Mouse (Mus musculus): ENCODE data around the gene Slc15a1. TPM values are rescaled to one million over a fixed set of nuclear protein-coding genes. Genes with fewer than 3 reads are reported as not detected.
A peak's percentile ranks its signal among the peaks of the same experiment; 100 is the strongest.

Slc15a1 gene
- total RNA-seq, 1 experiment from 2014 or later: not detected

DNA sequence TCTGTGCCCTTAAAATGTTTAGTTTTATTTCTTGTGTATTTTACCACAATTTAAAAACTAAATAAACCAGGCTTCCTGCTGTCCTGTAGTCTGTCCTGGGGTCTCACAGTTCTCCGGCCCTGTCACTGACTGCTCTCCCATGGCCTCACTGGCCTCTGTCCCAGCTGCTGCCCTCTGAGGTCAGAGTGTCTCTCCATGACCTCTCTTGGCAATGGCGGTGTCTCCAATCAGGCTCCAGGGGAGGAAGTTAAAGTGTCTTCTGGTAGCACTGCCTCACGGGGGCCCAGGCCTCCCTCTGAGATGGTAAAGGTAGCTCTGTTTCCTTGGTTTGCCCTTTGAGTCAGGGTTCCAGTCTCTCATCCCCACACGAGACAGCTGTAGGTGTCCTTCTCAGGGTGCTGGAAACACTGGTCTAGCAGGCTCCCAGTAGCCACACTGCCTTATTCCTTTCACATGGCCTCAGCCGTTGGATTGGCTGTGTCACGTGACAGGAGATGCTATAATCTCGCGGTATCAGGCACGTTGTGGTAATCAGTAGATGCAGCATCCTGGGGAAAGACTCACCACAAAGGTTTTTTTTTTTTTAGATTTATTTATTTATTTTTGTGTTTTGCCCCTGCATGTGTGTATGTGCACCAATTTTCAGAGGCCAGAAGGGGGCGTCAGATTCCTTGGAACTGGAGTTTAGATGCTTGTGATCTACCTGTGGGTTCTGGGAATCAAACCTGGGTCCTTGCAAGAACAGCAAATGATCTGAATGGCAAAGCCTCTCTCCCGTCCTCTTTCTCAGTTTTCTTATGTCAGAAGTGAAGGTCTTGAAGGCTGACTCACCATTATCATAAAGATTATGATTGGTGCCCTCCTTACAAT is 48.4 kb downstream of the Slc15a1 start:
- ATAC-seq (replicated peaks; ENCODE audit: insufficient number of reproducible peaks, low FRiP score, low TSS enrichment, poor library complexity, severe bottlenecking): no peak

- no peak for ATAC-seq (replicated peaks; ENCODE audit: insufficient number of reproducible peaks, low FRiP score, low TSS enrichment, poor library complexity, severe bottlenecking)
Observed at GRCm38 (mm10) chr14:121455976-121456375, 49.1 kb downstream of the Slc15a1 start.

GRCm38 (mm10) chr14:121455527-121455926 is 49.5 kb downstream of the Slc15a1 start:
- peak; percentile 57; the same call in 1 of the 2 replicates for ATAC-seq (replicated peaks; ENCODE audit: insufficient number of reproducible peaks, low FRiP score, low TSS enrichment, poor library complexity, severe bottlenecking)

- ATAC-seq (replicated peaks; ENCODE audit: insufficient number of reproducible peaks, low FRiP score, low TSS enrichment, poor library complexity, severe bottlenecking): no peak
Observed at GRCm38 (mm10) chr14:121453130-121453529, 51.9 kb downstream of the Slc15a1 start.

- ATAC-seq (replicated peaks; ENCODE audit: insufficient number of reproducible peaks, low FRiP score, low TSS enrichment, poor library complexity, severe bottlenecking): no peak
Observed at GRCm38 (mm10) chr14:121452227-121452626, 52.8 kb downstream of the Slc15a1 start.

GRCm38 (mm10) chr14:121451424-121452029 is 53.5 kb downstream of the Slc15a1 start:
- ATAC-seq (replicated peaks; ENCODE audit: insufficient number of reproducible peaks, low FRiP score, low TSS enrichment, poor library complexity, severe bottlenecking): no peak

DNA sequence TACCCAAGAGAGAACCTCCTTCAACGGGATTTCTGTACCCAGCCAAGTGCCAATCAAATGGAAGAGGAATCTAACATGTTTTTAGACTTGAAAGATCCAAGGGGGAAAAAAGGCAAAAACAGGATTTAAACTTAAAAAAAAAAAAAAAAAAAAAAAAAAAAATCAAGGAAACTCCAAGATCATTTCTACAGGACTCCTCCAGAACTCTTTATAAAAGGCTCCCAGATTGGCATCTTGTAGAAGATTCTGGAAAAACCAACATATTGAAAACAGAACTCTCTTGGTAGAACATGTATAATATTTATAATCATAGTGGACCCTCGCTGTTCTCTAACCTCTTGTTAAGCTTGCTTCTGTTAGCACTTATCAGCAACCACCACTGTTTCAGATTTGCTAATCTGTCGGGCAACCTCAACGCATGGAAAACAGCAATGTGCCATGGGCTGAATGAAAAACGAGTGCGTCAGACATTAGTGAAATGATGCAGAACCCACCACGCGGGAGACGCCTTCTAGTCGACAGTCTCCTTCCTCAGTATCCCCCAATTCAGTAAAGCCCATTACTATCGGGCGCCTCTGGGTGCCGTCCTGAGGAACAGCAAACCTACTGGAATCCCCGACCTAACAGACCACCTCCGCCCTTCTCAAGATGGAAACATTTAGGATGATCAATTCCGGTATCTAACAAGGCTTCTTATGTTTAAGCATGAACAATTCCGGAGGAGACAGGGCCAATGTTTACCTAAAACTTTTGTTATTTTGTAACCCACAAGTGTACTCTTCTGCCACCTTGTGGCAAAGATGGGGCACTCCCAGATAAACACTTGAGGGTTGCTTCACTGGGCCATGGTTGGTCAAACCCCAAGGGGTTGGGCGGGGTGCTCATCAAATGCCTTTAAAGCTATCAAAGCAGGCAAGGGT is 54.3 kb downstream of the Slc15a1 start:
- ATAC-seq (replicated peaks; ENCODE audit: insufficient number of reproducible peaks, low FRiP score, low TSS enrichment, poor library complexity, severe bottlenecking): peak; percentile 58; the same call in 1 of the 2 replicates

DNA sequence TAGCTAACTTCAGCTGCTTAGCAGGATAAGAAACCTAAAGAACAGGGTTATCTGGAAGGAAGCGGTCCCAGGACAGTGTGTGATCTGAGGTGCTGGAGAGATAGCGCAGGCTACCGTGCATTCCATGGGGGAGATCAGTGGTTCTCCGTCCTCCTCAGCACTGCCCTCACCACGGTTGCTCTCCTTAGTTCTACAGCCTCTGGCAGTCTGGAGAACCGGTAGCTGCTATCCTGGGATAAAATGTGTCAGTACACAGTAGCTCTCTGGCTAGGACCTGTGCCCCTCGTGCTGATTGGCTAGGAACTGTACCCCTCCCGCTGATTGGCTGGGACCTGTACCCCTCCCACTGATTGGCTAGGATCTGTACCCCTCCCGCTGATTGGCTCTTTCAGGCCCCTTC is 58.1 kb downstream of the Slc15a1 start:
- ATAC-seq (replicated peaks; ENCODE audit: insufficient number of reproducible peaks, low FRiP score, low TSS enrichment, poor library complexity, severe bottlenecking): no peak

- peak; percentile 82 for ATAC-seq (replicated peaks; ENCODE audit: insufficient number of reproducible peaks, low FRiP score, low TSS enrichment, poor library complexity, severe bottlenecking)
Observed at GRCm38 (mm10) chr14:121445194-121445593, 59.9 kb downstream of the Slc15a1 start.

GRCm38 (mm10) chr14:121440807-121441206 is 64.2 kb downstream of the Slc15a1 start:
- no peak for ATAC-seq (replicated peaks; ENCODE audit: insufficient number of reproducible peaks, low FRiP score, low TSS enrichment, poor library complexity, severe bottlenecking)

DNA sequence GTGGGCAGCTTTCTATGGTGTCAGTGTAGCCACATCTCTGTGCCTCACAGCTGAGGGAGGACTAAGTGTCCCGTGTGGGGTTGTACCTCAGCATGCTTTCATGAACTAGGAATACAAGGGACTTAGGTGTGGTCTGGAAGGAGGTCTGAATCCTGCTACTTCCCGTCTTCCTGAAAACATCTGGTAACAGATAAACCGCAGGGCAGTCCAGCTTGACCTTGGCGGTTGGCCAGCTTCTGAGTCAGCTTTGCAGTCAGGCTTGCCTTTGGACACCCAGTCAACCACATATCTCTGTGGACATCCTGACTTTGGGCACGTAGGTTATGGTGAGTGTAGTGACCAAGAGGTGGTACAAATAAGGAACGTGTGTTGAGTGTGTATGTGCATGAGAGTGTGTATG is 68.0 kb downstream of the Slc15a1 start:
- peak; percentile 64 for ATAC-seq (replicated peaks; ENCODE audit: insufficient number of reproducible peaks, low FRiP score, low TSS enrichment, poor library complexity, severe bottlenecking)

DNA sequence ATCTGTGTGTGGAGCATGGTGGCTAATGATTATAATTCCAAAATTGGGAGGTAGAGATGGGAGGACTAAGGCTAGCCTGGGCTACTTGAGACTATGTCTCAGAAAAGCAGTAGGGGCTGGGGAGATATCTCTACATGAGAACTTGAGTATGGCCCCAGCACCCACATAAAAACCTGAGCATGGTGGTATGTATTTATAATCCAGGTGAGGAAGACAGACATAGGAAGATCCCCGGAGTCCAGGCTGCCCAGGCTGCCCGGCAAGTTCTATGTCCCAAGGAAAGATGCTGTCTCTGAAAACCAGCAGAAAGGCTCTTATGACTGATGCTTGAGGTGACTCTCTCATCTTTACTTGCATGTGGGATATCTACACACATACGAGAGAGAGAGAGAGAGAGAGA is 68.6 kb downstream of the Slc15a1 start:
- ATAC-seq (replicated peaks; ENCODE audit: insufficient number of reproducible peaks, low FRiP score, low TSS enrichment, poor library complexity, severe bottlenecking): no peak

DNA sequence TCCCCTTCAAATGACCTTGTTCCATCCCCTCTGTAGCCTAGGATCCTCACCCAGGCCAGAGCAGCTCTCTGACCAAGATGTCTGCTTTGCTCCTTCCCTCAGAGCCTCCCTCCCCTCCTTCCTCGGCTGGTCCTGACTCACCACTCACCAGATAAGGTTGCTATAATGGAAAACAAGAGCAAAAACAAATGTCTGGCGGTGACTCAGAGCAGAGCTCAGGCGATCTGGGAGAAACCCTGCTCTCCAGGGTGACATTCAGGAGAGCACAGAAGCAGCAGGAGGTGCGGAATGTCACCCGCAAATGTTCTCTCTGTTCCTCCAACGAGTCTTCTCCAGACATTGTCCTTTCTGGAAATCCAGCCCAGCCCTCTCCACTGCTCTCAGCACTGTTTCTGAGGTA is 69.3 kb downstream of the Slc15a1 start:
- no peak for ATAC-seq (replicated peaks; ENCODE audit: insufficient number of reproducible peaks, low FRiP score, low TSS enrichment, poor library complexity, severe bottlenecking)

GRCm38 (mm10) chr14:121431261-121431660 is 73.8 kb downstream of the Slc15a1 start:
- ATAC-seq (replicated peaks; ENCODE audit: insufficient number of reproducible peaks, low FRiP score, low TSS enrichment, poor library complexity, severe bottlenecking): no peak

DNA sequence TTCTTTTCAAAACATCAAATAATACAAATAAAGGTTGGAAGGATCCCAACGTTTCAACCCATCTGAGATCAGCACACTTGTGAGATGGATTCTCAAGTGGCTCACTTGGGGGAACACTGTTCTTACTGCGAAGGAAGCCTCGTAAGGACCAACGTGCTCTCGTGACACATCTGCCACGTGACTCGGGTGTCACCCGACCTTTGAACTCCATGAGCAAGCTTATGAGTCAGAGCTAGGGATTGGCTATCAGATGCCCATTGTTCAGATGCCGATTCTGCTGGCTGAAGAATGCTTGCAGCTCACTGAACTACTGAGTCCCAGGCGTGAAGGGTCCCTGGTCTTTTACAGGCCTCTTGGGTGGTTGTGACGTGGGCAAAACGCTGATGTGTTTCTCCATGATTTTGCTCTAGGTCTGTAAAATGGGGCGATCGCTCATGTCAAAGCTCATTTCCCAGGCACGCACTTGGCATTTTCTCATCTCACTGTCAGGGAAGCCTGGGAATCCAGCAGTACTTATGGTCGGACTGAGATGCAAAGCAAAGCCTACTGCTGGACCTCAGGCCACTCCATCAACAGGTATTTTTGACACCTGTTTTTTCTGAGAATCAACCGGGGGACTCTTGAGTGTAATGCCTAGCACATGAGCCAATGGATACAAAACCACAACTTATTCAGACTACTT is 75.1 kb downstream of the Slc15a1 start:
- ATAC-seq (replicated peaks; ENCODE audit: insufficient number of reproducible peaks, low FRiP score, low TSS enrichment, poor library complexity, severe bottlenecking): no peak

DNA sequence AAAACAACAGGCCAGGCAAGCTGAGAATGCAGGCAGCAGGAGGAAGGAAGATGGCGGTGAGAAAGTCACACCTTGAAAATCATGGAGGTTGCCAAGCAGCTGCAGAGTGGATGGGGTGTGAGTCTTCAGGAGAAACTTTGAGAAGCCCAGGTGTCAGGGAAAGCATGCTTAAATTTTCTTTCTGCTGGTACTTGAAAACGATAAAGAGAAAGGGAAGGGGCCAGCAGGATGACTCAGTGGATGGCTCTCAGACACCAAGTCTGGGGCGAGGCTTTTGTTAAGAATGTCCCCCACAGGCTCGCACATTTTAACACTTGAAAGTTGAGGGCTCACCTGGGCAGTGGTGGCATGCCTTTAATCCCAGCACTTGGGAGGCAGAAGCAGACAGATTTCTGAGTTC is 76.9 kb downstream of the Slc15a1 start:
- ATAC-seq (replicated peaks; ENCODE audit: insufficient number of reproducible peaks, low FRiP score, low TSS enrichment, poor library complexity, severe bottlenecking): no peak

DNA sequence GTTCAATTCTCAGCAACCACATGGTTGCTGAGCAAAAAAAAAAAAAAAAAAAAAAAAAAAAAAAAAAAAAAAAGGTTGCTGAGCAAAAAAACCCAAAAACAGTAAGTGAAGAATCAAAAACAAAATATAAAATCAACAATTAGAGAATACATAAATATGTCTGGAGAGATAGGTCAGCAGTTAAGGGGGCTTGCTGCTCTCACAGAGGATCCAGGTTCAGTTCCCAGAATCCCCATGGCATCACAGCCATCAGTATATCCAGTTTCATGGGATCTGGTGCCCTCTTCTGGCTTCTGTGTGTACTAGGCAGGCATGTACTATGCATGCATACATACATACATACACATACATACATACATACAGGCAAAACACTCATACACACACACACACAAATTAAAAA is 78.3 kb downstream of the Slc15a1 start:
- ATAC-seq (replicated peaks; ENCODE audit: insufficient number of reproducible peaks, low FRiP score, low TSS enrichment, poor library complexity, severe bottlenecking): no peak

DNA sequence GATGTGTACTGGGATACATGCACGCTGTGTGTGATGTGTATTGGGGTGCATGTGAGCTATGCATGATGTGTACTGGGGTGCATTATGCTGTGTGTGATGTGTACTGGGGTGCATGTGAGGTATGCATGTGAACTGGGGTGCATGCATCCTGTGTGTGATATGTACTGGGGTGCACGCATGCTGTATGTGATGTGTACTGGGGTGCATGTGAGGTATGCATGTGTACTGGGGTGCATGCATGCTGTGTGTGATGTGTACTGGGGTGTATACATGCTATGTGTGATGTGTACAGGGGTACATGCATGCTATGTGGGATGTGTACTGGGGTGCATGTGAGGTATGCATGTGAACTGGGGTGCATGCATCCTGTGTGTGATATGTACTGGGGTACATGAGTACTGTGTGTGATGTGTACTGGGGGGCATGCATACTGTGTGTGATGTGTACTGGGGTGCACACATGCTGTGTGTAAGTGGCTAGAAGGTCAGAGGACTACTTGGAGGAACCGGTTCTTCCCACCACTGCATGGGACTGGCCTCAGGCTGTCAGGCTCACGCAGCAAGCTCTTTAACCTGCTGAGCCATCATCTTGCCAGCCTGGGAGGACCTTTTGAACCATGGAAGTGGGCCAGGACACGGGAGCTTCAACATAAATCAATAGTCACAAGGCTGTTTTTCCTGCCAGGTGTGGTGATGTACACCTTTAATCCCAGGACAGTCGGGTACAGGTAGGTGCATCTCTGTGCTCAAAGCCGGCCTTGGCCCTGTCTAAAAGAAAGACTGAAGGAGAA is 79.9 kb downstream of the Slc15a1 start:
- no peak for ATAC-seq (replicated peaks; ENCODE audit: insufficient number of reproducible peaks, low FRiP score, low TSS enrichment, poor library complexity, severe bottlenecking)
